ENCODE assay signal across 7 mouse cellular contexts in the genomic region with DNA sequence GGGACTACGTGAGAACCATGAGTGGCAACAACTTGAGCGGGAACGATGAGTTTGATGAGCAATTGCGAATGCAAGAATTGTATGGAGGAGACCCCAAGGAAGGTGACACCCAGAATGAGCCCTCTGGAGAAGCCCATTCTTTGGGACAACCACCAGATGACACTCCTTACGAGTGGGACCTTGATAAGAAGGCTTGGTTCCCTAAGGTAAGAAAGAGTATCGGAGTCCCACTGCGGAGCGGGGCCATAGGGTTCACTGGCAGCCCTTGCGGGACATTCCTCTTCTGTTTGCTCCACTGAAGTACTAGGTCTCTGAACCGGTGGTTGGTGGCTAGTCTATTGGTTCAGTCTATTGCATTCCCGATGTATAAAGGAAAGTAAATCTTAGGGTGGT. TPM values are rescaled to one million over a fixed set of nuclear protein-coding genes. Genes with fewer than 3 reads are reported as not detected.
DNase-seq lines count a peak whose midpoint lies in the region; ATAC-seq and TF ChIP-seq lines count a peak whose summit lies in the region.

No protein-coding gene starts in this region.

- H3K4me3 ChIP-seq in spleen, adult 2 months (ENCODE audit: extremely low read depth, insufficient read depth, insufficient read length) = peak overlapping the region; percentile 99
- peak overlapping the region; percentile 61 for H3K4me3 ChIP-seq in forebrain, embryonic 10.5 days
- H3K4me3 ChIP-seq in liver, adult 2 months (ENCODE audit: insufficient read depth, low read depth, low read length) = peak overlapping the region; percentile 80
- H3K4me3 ChIP-seq in stomach, postnatal 0 days (ENCODE audit: low read depth, low read length) = peak overlapping the region; percentile 59

- TF ChIP-seq CTCF in spleen, adult 2 months (IDR thresholded peaks at IDR 0.05; ENCODE audit: extremely low read depth, insufficient read depth, insufficient read length, insufficient replicate concordance) = no peak
- no peak for TF ChIP-seq CTCF in liver, adult 2 months (IDR thresholded peaks at IDR 0.05; ENCODE audit: low read depth, low read length)
- no peak for TF ChIP-seq CTCF in stomach, postnatal 0 days (IDR thresholded peaks at IDR 0.05; ENCODE audit: low read depth)

- peaks cover 3% of the 10 kb centered on the region; the same call in 1 of the 2 replicates for H3K36me3 ChIP-seq in spleen, adult 2 months (ENCODE audit: control insufficient read depth, insufficient read depth, low read length)
- H3K36me3 ChIP-seq in forebrain, embryonic 10.5 days (replicated peaks) = peaks cover 18% of the 10 kb centered on the region
- H3K36me3 ChIP-seq in liver, adult 2 months (ENCODE audit: control insufficient read depth, insufficient read depth, low read length) = peaks cover 11% of the 10 kb centered on the region
- H3K36me3 ChIP-seq in stomach, postnatal 0 days (ENCODE audit: control insufficient read depth, insufficient read depth, low read length) = no peaks in the 10 kb centered on the region

- ATAC-seq in stomach, postnatal 0 days (ENCODE audit: low FRiP score, low TSS enrichment) = no peak

- peak overlapping the region; percentile 49 for H3K4me2 ChIP-seq in stomach, postnatal 0 days (replicated peaks; ENCODE audit: low read depth)

- H3K27me3 ChIP-seq in spleen, adult 2 months (ENCODE audit: control insufficient read depth, insufficient read depth, low read length) = no peaks in the 10 kb centered on the region
- no peaks in the 10 kb centered on the region for H3K27me3 ChIP-seq in forebrain, embryonic 10.5 days (ENCODE audit: poor library complexity, severe bottlenecking)
- no peaks in the 10 kb centered on the region for H3K27me3 ChIP-seq in liver, adult 2 months (ENCODE audit: control insufficient read depth, insufficient read depth, low read length)
- no peaks in the 10 kb centered on the region for H3K27me3 ChIP-seq in stomach, postnatal 0 days (ENCODE audit: control insufficient read depth, insufficient read depth, low read length)

- H3K9me3 ChIP-seq in forebrain, embryonic 10.5 days = no peaks in the 10 kb centered on the region
- no peaks in the 10 kb centered on the region for H3K9me3 ChIP-seq in stomach, postnatal 0 days (ENCODE audit: control insufficient read depth, low read length)

- TF ChIP-seq POLR2A in spleen, adult 2 months (IDR thresholded peaks at IDR 0.05; ENCODE audit: low read depth, low read length) = no peak
- no peak for TF ChIP-seq POLR2A in liver, adult 2 months (IDR thresholded peaks at IDR 0.05; ENCODE audit: extremely low read depth, insufficient read depth, low read length)

- 40% methylated on average over 11 of the region's 11 CpGs for WGBS in spleen, adult 2 months
- 28% methylated on average over 11 of the region's 11 CpGs for WGBS in forebrain, embryonic 10.5 days
- under 1% methylated on average over 11 of the region's 11 CpGs for WGBS in liver, adult 2 months
- WGBS in stomach, postnatal 0 days = 24% methylated on average over 11 of the region's 11 CpGs

- H3K4me1 ChIP-seq in spleen, adult 2 months (ENCODE audit: control insufficient read depth, insufficient read depth, insufficient read length) = no peaks in the 10 kb centered on the region
- peaks cover 5% of the 10 kb centered on the region; the same call in 1 of the 2 replicates for H3K4me1 ChIP-seq in forebrain, embryonic 10.5 days
- no peaks in the 10 kb centered on the region; the same call in 1 of the 2 replicates for H3K4me1 ChIP-seq in liver, adult 2 months (ENCODE audit: control insufficient read depth, insufficient read depth, low read length)
- no peaks in the 10 kb centered on the region for H3K4me1 ChIP-seq in stomach, postnatal 0 days (replicated peaks; ENCODE audit: control insufficient read depth, insufficient read depth)

- H3K79me2 ChIP-seq in liver, adult 2 months (ENCODE audit: control insufficient read depth, insufficient read depth, low read length) = no peaks in the 10 kb centered on the region

- TF ChIP-seq EP300 in stomach, postnatal 0 days (optimal IDR thresholded peaks at IDR 0.05) = no peak

- peak overlapping the region; percentile 79 for H3K9ac ChIP-seq in liver, adult 2 months (ENCODE audit: low read depth, low read length)
- peak overlapping the region; percentile 67 for H3K9ac ChIP-seq in stomach, postnatal 0 days (ENCODE audit: low read length)

- 0 out of 2 replicates have a peak overlapping the region, but pooled peaks have one; percentile 43 for H3K27ac ChIP-seq in spleen, adult 2 months (ENCODE audit: insufficient read depth, low read length)
- peak overlapping the region; percentile 96 for H3K27ac ChIP-seq in forebrain, embryonic 10.5 days
- H3K27ac ChIP-seq in liver, adult 2 months (replicated peaks; ENCODE audit: insufficient read depth, low read depth, low read length) = peak overlapping the region; percentile 34; the same call in 1 of the 2 replicates
- H3K27ac ChIP-seq in stomach, postnatal 0 days (replicated peaks) = no peak overlapping the region

- intact Hi-C loops in left cerebral cortex, postnatal 10 days (cut with DNase I) = loop anchor here (10.0 kb wide), 1 partner anchor 409 kb away; no protein-coding TSS in a partner anchor

- DNase-seq in spleen, adult 2 months (ENCODE audit: low read depth in 1 of 2, low spot score in 2 of 2) = no peak
- no peak for DNase-seq in spleen, postnatal 14 days (ENCODE audit: low spot score in 2 of 2)
- no peak for DNase-seq in forebrain, embryonic 10.5 days (ENCODE audit: extremely low spot score, low spot score)
- no peak for DNase-seq in liver, adult 2 months (ENCODE audit: extremely low read depth, low read depth, low spot score)
- DNase-seq in stomach, postnatal 0 days (ENCODE audit: low spot score) = no peak
- no peak for DNase-seq in frontal cortex, postnatal 10 days (ENCODE audit: low spot score in 2 of 2)
- no peak for DNase-seq in left cerebral cortex, postnatal 10 days (ENCODE audit: extremely low spot score in 1 of 2, low spot score in 2 of 2)

RNA-seq across cellular contexts. Expression of gene Htatsf1, which starts 0.6 kb away (rescaled TPM):
- polyA plus RNA-seq in spleen, adult 2 months (2012; rRNA removed) = 7.5 and 11.2 TPM in 2 replicates
- 73.8 and 76.3 TPM in 2 replicates for polyA plus RNA-seq in forebrain, embryonic 10.5 days (2016; fragmentation: Nextera tagmentation; extraction: Ambion mirVana)
- 14.6 and 16.2 TPM in 2 replicates for total RNA-seq in liver, adult 2 months (2014; rRNA removed)
- 6.1 and 7.9 TPM in 2 replicates for polyA plus RNA-seq in liver, adult 2 months (2012; rRNA removed)
- 37.2 and 38.3 TPM in 2 replicates for polyA plus RNA-seq in stomach, postnatal 0 days (2015; fragmentation: Nextera tagmentation; extraction: Ambion mirVana)
- total RNA-seq in left cerebral cortex, postnatal 10 days (2021) = 10 to 100 TPM; 55.6 to 60.0 TPM

RNA-seq across cellular contexts. Expression of gene Brs3, which starts 11.1 kb away (rescaled TPM):
- polyA plus RNA-seq in spleen, adult 2 months (2012; rRNA removed) = not detected in 2 replicates
- not detected in 2 replicates for polyA plus RNA-seq in forebrain, embryonic 10.5 days (2016; fragmentation: Nextera tagmentation; extraction: Ambion mirVana)
- not detected in 2 replicates for total RNA-seq in liver, adult 2 months (2014; rRNA removed)
- polyA plus RNA-seq in liver, adult 2 months (2012; rRNA removed) = not detected in 2 replicates
- polyA plus RNA-seq in stomach, postnatal 0 days (2015; fragmentation: Nextera tagmentation; extraction: Ambion mirVana) = not detected in 2 replicates
- under 1 TPM; 0.28 to 0.32 TPM for total RNA-seq in left cerebral cortex, postnatal 10 days (2021)

RNA-seq across cellular contexts. Expression of gene Vgll1, which starts 33.9 kb away (rescaled TPM):
- not detected in 2 replicates for polyA plus RNA-seq in spleen, adult 2 months (2012; rRNA removed)
- 0.06 and 0.09 TPM in 2 replicates for polyA plus RNA-seq in forebrain, embryonic 10.5 days (2016; fragmentation: Nextera tagmentation; extraction: Ambion mirVana)
- total RNA-seq in liver, adult 2 months (2014; rRNA removed) = not detected in 2 replicates
- polyA plus RNA-seq in liver, adult 2 months (2012; rRNA removed) = not detected in 2 replicates
- not detected in 2 replicates for polyA plus RNA-seq in stomach, postnatal 0 days (2015; fragmentation: Nextera tagmentation; extraction: Ambion mirVana)
- not detected for total RNA-seq in left cerebral cortex, postnatal 10 days (2021)
